Mouse (Mus musculus): ENCODE data around the gene Prss43. TPM values are rescaled to one million over a fixed set of nuclear protein-coding genes. Genes with fewer than 3 reads are reported as not detected.

The Prss43 gene
- 0.55 TPM for polyA plus RNA-seq (2014; fragmentation: Illumina TruSeq; extraction: RNeasy Lipid Tissue Mini Kit (QIAGEN cat#74804); ENCODE audit: low read depth, low replicate concordance)

GRCm38 (mm10) chr9:110826390-110826789, at the start of gene Prss43:
Gene Prss43, plus strand, starts transcription at chr9:110826690.

GRCm38 (mm10) chr9:110797866-110798265, 28.6 kb upstream of the Prss43 start, which contains the start of gene Prss42:
Gene Prss42, plus strand, starts transcription at chr9:110798166.

GRCm38 (mm10) chr9:110813789-110814188, 12.7 kb upstream of the Prss43 start, which contains the start of gene Prss44:
Gene Prss44, plus strand, starts transcription at chr9:110813994.

GRCm38 (mm10) chr9:110834411-110834810, 7.9 kb downstream of the Prss43 start, which contains the start of gene Prss45:
Gene Prss45, plus strand, starts transcription at chr9:110834588.

GRCm38 (mm10) chr9:110844206-110844605, 17.7 kb downstream of the Prss43 start, which contains the start of gene Prss46:
Gene Prss46, plus strand, starts transcription at chr9:110844506.

GRCm38 (mm10) chr9:110857781-110858472, 31.4 kb downstream of the Prss43 start, which contains the start of gene Prss50:
Gene Prss50, plus strand, starts transcription at chr9:110857967.

GRCm38 (mm10) chr9:110879191-110879920, 52.9 kb downstream of the Prss43 start, which contains the start of gene Als2cl:
Gene Als2cl, plus strand, starts transcription at chr9:110879870.

GRCm38 (mm10) chr9:110879998-110880561, 53.6 kb downstream of the Prss43 start, which contains the start of gene Tmie:
Gene Tmie, minus strand, starts transcription at chr9:110880113.

Other genes starting within 250 kb of the Prss43 start
- gene Nradd, start 202.2 kb upstream of the Prss43 start, polyA plus RNA-seq (2014; fragmentation: Illumina TruSeq; extraction: RNeasy Lipid Tissue Mini Kit (QIAGEN cat#74804); ENCODE audit: low read depth, low replicate concordance), result 11.8 TPM
- 10.3 TPM for gene Nbeal2, start 172.5 kb upstream of the Prss43 start, polyA plus RNA-seq (2014; fragmentation: Illumina TruSeq; extraction: RNeasy Lipid Tissue Mini Kit (QIAGEN cat#74804); ENCODE audit: low read depth, low replicate concordance)
- gene Ccdc12, start 170.2 kb upstream of the Prss43 start, polyA plus RNA-seq (2014; fragmentation: Illumina TruSeq; extraction: RNeasy Lipid Tissue Mini Kit (QIAGEN cat#74804); ENCODE audit: low read depth, low replicate concordance), result 64.3 TPM
- gene Myl3, start 84.8 kb upstream of the Prss43 start, polyA plus RNA-seq (2014; fragmentation: Illumina TruSeq; extraction: RNeasy Lipid Tissue Mini Kit (QIAGEN cat#74804); ENCODE audit: low read depth, low replicate concordance), result not detected
- 6.6 TPM for gene Pth1r, start 79.5 kb upstream of the Prss43 start, polyA plus RNA-seq (2014; fragmentation: Illumina TruSeq; extraction: RNeasy Lipid Tissue Mini Kit (QIAGEN cat#74804); ENCODE audit: low read depth, low replicate concordance)
- 1.1 TPM for gene Prss42, start 28.5 kb upstream of the Prss43 start, polyA plus RNA-seq (2014; fragmentation: Illumina TruSeq; extraction: RNeasy Lipid Tissue Mini Kit (QIAGEN cat#74804); ENCODE audit: low read depth, low replicate concordance)
- gene Prss44, start 12.7 kb upstream of the Prss43 start, polyA plus RNA-seq (2014; fragmentation: Illumina TruSeq; extraction: RNeasy Lipid Tissue Mini Kit (QIAGEN cat#74804); ENCODE audit: low read depth, low replicate concordance), result 0.50 TPM
- 0.77 TPM for gene Prss45, start 7.9 kb downstream of the Prss43 start, polyA plus RNA-seq (2014; fragmentation: Illumina TruSeq; extraction: RNeasy Lipid Tissue Mini Kit (QIAGEN cat#74804); ENCODE audit: low read depth, low replicate concordance)
- 1.9 TPM for gene Prss46, start 17.8 kb downstream of the Prss43 start, polyA plus RNA-seq (2014; fragmentation: Illumina TruSeq; extraction: RNeasy Lipid Tissue Mini Kit (QIAGEN cat#74804); ENCODE audit: low read depth, low replicate concordance)
- 0.56 TPM for gene Prss50, start 31.3 kb downstream of the Prss43 start, polyA plus RNA-seq (2014; fragmentation: Illumina TruSeq; extraction: RNeasy Lipid Tissue Mini Kit (QIAGEN cat#74804); ENCODE audit: low read depth, low replicate concordance)
- 15.2 TPM for gene Als2cl, start 53.2 kb downstream of the Prss43 start, polyA plus RNA-seq (2014; fragmentation: Illumina TruSeq; extraction: RNeasy Lipid Tissue Mini Kit (QIAGEN cat#74804); ENCODE audit: low read depth, low replicate concordance)
- gene Tmie, start 53.4 kb downstream of the Prss43 start, polyA plus RNA-seq (2014; fragmentation: Illumina TruSeq; extraction: RNeasy Lipid Tissue Mini Kit (QIAGEN cat#74804); ENCODE audit: low read depth, low replicate concordance), result 1.6 TPM
- gene Fam240a, start 90.2 kb downstream of the Prss43 start, polyA plus RNA-seq (2014; fragmentation: Illumina TruSeq; extraction: RNeasy Lipid Tissue Mini Kit (QIAGEN cat#74804); ENCODE audit: low read depth, low replicate concordance), result not detected
- gene Tdgf1, start 119.5 kb downstream of the Prss43 start, polyA plus RNA-seq (2014; fragmentation: Illumina TruSeq; extraction: RNeasy Lipid Tissue Mini Kit (QIAGEN cat#74804); ENCODE audit: low read depth, low replicate concordance), result 0.15 TPM
- not detected for gene Lrrc2, start 124.9 kb downstream of the Prss43 start, polyA plus RNA-seq (2014; fragmentation: Illumina TruSeq; extraction: RNeasy Lipid Tissue Mini Kit (QIAGEN cat#74804); ENCODE audit: low read depth, low replicate concordance)
- gene Rtp3, start 163.9 kb downstream of the Prss43 start, polyA plus RNA-seq (2014; fragmentation: Illumina TruSeq; extraction: RNeasy Lipid Tissue Mini Kit (QIAGEN cat#74804); ENCODE audit: low read depth, low replicate concordance), result 2.5 TPM
- 108 TPM for gene Ltf, start 192.6 kb downstream of the Prss43 start, polyA plus RNA-seq (2014; fragmentation: Illumina TruSeq; extraction: RNeasy Lipid Tissue Mini Kit (QIAGEN cat#74804); ENCODE audit: low read depth, low replicate concordance)
- gene Ccrl2, start 230.8 kb downstream of the Prss43 start, polyA plus RNA-seq (2014; fragmentation: Illumina TruSeq; extraction: RNeasy Lipid Tissue Mini Kit (QIAGEN cat#74804); ENCODE audit: low read depth, low replicate concordance), result 2.5 TPM

Data from adipose tissue, adult 10 weeks (tissue).